In the genomic region with DNA sequence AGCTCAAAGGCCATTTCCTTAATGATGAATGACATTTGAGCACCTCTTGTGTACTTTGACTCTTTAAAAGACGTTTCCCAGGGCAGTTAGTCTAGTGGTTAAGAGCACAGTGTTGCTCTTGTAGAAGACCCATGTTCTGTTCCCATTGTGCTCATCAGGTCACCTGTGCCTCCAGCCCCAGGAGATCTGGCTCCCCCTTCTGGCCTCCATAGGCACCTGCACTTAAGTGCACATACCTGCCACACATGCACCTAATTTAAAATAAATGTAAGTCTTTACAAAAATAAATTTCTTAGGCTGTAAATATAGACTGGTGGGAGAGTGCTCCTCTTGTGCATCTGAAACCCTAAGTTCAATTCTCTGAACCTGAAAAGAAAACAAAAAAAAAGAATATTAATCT, we compare ENCODE assay signal across 12 mouse cellular contexts. TPM values are rescaled to one million over a fixed set of nuclear protein-coding genes. Genes with fewer than 3 reads are reported as not detected.
"Had no signal": no experiment of that assay in that cellular context is flagged by ENCODE, and none has a peak within 500 bp of the region (broad histone marks: within the 10 kb centered on the region; RNA-seq: fewer than 3 reads in every experiment).

No protein-coding gene starts in this region.

- DNase-seq: kidney, adult 11 months; kidney, postnatal 14 days; layer of hippocampus, postnatal 36 days; left cerebral cortex, postnatal 4 days; liver, embryonic 13.5 days; lung, adult 18-20 months had no signal

- H3K9me3 ChIP-seq: limb, embryonic 13.5 days; midbrain, embryonic 12.5 days had no signal

- H3K4me1 ChIP-seq: limb, embryonic 13.5 days; liver, embryonic 13.5 days had no signal

- H3K4me2 ChIP-seq: limb, embryonic 13.5 days; liver, embryonic 13.5 days; midbrain, embryonic 12.5 days had no signal

- H3K27ac ChIP-seq: limb, embryonic 13.5 days; liver, embryonic 13.5 days had no signal

- H3K27me3 ChIP-seq: limb, embryonic 13.5 days; liver, embryonic 13.5 days had no signal

- H3K9ac ChIP-seq: limb, embryonic 13.5 days; liver, embryonic 13.5 days; midbrain, embryonic 12.5 days had no signal

- H3K4me3 ChIP-seq: limb, embryonic 13.5 days; liver, embryonic 13.5 days; midbrain, embryonic 12.5 days; myocyte had no signal

- H3K36me3 ChIP-seq: limb, embryonic 13.5 days; liver, embryonic 13.5 days; midbrain, embryonic 12.5 days had no signal

RNA-seq across cellular contexts. Expression of gene Cacng3, which starts 46.5 kb away (rescaled TPM):
- total RNA-seq: megakaryocyte-erythroid progenitor cell, adult 5-6 weeks had no signal
- polyA plus RNA-seq: kidney, embryonic 14.5 days; large intestine, adult 2 months; limb, embryonic 13.5 days; liver, embryonic 13.5 days; myocyte had no signal
